Mouse (Mus musculus): Measurements from ENCODE around the gene Afap1l2. TPM values are rescaled to one million over a fixed set of nuclear protein-coding genes. Genes with fewer than 3 reads are reported as not detected.

Afap1l2 gene
- polyA plus RNA-seq, 1 experiment: 15.2 TPM

- no peak for TF ChIP-seq REST (IDR thresholded peaks at IDR 0.05; ENCODE audit: insufficient read depth, insufficient read length)
- no peak for TF ChIP-seq MYOG (IDR thresholded peaks at IDR 0.05; ENCODE audit: control insufficient read depth in 1 of 3, insufficient read depth in 1 of 3, insufficient read length in 2 of 3, low read depth in 2 of 3)
- TF ChIP-seq USF1 (IDR thresholded peaks at IDR 0.05; ENCODE audit: low read depth): no peak
- TF ChIP-seq TCF12 (IDR thresholded peaks at IDR 0.05; ENCODE audit: insufficient read depth, poor library complexity, severe bottlenecking): no peak
- no peak for TF ChIP-seq E2F4 (IDR thresholded peaks at IDR 0.05; ENCODE audit: insufficient read depth)
- TF ChIP-seq POLR2A (IDR thresholded peaks at IDR 0.05; ENCODE audit: insufficient read length, low read depth): no peak
- TF ChIP-seq TCF3 (IDR thresholded peaks at IDR 0.05; ENCODE audit: insufficient read length, low read depth): no peak
- TF ChIP-seq SRF (IDR thresholded peaks at IDR 0.05; ENCODE audit: control insufficient read depth, insufficient read length, low read depth): no peak
- no peak for TF ChIP-seq MAX (IDR thresholded peaks at IDR 0.05; ENCODE audit: low read depth)
- TF ChIP-seq MYOD1 (IDR thresholded peaks at IDR 0.05; ENCODE audit: control insufficient read depth in 1 of 3, insufficient read length in 2 of 3, low read depth in 2 of 3): no peak
- TF ChIP-seq CEBPB (IDR thresholded peaks at IDR 0.05; ENCODE audit: insufficient read depth, poor library complexity, severe bottlenecking): no peak
- no peak for TF ChIP-seq POLR2AphosphoS2 (IDR thresholded peaks at IDR 0.05; ENCODE audit: insufficient read length, low read depth)
- Histone ChIP-seq H3K79me2 (ENCODE audit: control insufficient read depth, insufficient read depth) (no peaks in the 10 kb centered on the region), H3K4me3 (no peak overlapping the region), H3K4me2 (ENCODE audit: low read depth) (no peak overlapping the region), H3ac (ENCODE audit: control insufficient read depth, insufficient read length) (no peak overlapping the region), H3K27me3 (ENCODE audit: control insufficient read depth, insufficient read depth, insufficient read length) (no peaks in the 10 kb centered on the region), H3K36me3 (ENCODE audit: control insufficient read depth, insufficient read depth) (no peaks in the 10 kb centered on the region)
These were observed 70.1 kb downstream of the Afap1l2 start for GRCm38 (mm10) chr19:56937911-56938310.

- no peak for TF ChIP-seq E2F4 (IDR thresholded peaks at IDR 0.05; ENCODE audit: insufficient read depth)
- no peak for TF ChIP-seq MYOG (IDR thresholded peaks at IDR 0.05; ENCODE audit: control insufficient read depth in 1 of 3, insufficient read depth in 1 of 3, insufficient read length in 2 of 3, low read depth in 2 of 3)
- TF ChIP-seq USF1 (IDR thresholded peaks at IDR 0.05; ENCODE audit: low read depth): no peak
- TF ChIP-seq POLR2AphosphoS2 (IDR thresholded peaks at IDR 0.05; ENCODE audit: insufficient read length, low read depth): no peak
- TF ChIP-seq REST (IDR thresholded peaks at IDR 0.05; ENCODE audit: insufficient read depth, insufficient read length): no peak
- TF ChIP-seq MAX (IDR thresholded peaks at IDR 0.05; ENCODE audit: low read depth): no peak
- no peak for TF ChIP-seq SRF (IDR thresholded peaks at IDR 0.05; ENCODE audit: control insufficient read depth, insufficient read length, low read depth)
- TF ChIP-seq CEBPB (IDR thresholded peaks at IDR 0.05; ENCODE audit: insufficient read depth, poor library complexity, severe bottlenecking): no peak
- TF ChIP-seq MYOD1 (IDR thresholded peaks at IDR 0.05; ENCODE audit: control insufficient read depth in 1 of 3, insufficient read length in 2 of 3, low read depth in 2 of 3): no peak
- no peak for TF ChIP-seq TCF3 (IDR thresholded peaks at IDR 0.05; ENCODE audit: insufficient read length, low read depth)
- TF ChIP-seq TCF12 (IDR thresholded peaks at IDR 0.05; ENCODE audit: insufficient read depth, poor library complexity, severe bottlenecking): no peak
- no peak for TF ChIP-seq POLR2A (IDR thresholded peaks at IDR 0.05; ENCODE audit: insufficient read length, low read depth)
- H3K36me3 ChIP-seq (ENCODE audit: control insufficient read depth, insufficient read depth): no peaks in the 10 kb centered on the region
- no peak overlapping the region for H3ac ChIP-seq (ENCODE audit: control insufficient read depth, insufficient read length)
- no peak overlapping the region for H3K4me2 ChIP-seq (ENCODE audit: low read depth)
- H3K79me2 ChIP-seq (ENCODE audit: control insufficient read depth, insufficient read depth): no peaks in the 10 kb centered on the region
- no peaks in the 10 kb centered on the region for H3K27me3 ChIP-seq (ENCODE audit: control insufficient read depth, insufficient read depth, insufficient read length)
- H3K4me3 ChIP-seq: no peak overlapping the region
These were observed 71.8 kb downstream of the Afap1l2 start for GRCm38 (mm10) chr19:56936253-56936652.

- no peaks in the 10 kb centered on the region for H3K27me3 ChIP-seq (ENCODE audit: control insufficient read depth, insufficient read depth, insufficient read length)
- H3K4me3 ChIP-seq: no peak overlapping the region
- peak overlapping the region; percentile 20 for H3K4me2 ChIP-seq (ENCODE audit: low read depth)
- no peak overlapping the region for H3ac ChIP-seq (ENCODE audit: control insufficient read depth, insufficient read length)
- no peak for TF ChIP-seq MAX (IDR thresholded peaks at IDR 0.05; ENCODE audit: low read depth)
- no peak for TF ChIP-seq REST (IDR thresholded peaks at IDR 0.05; ENCODE audit: insufficient read depth, insufficient read length)
- no peak for TF ChIP-seq USF1 (IDR thresholded peaks at IDR 0.05; ENCODE audit: low read depth)
- TF ChIP-seq SRF (IDR thresholded peaks at IDR 0.05; ENCODE audit: control insufficient read depth, insufficient read length, low read depth): no peak
- no peak for TF ChIP-seq MYOD1 (IDR thresholded peaks at IDR 0.05; ENCODE audit: control insufficient read depth in 1 of 3, insufficient read length in 2 of 3, low read depth in 2 of 3)
- TF ChIP-seq MYOG (IDR thresholded peaks at IDR 0.05; ENCODE audit: control insufficient read depth in 1 of 3, insufficient read depth in 1 of 3, insufficient read length in 2 of 3, low read depth in 2 of 3): no peak
- no peak for TF ChIP-seq TCF12 (IDR thresholded peaks at IDR 0.05; ENCODE audit: insufficient read depth, poor library complexity, severe bottlenecking)
- no peak for TF ChIP-seq POLR2AphosphoS2 (IDR thresholded peaks at IDR 0.05; ENCODE audit: insufficient read length, low read depth)
- TF ChIP-seq TCF3 (IDR thresholded peaks at IDR 0.05; ENCODE audit: insufficient read length, low read depth): no peak
- TF ChIP-seq CEBPB (IDR thresholded peaks at IDR 0.05; ENCODE audit: insufficient read depth, poor library complexity, severe bottlenecking): no peak
- TF ChIP-seq E2F4 (IDR thresholded peaks at IDR 0.05; ENCODE audit: insufficient read depth): no peak
- no peak for TF ChIP-seq POLR2A (IDR thresholded peaks at IDR 0.05; ENCODE audit: insufficient read length, low read depth)
- no peaks in the 10 kb centered on the region for H3K79me2 ChIP-seq (ENCODE audit: control insufficient read depth, insufficient read depth)
- H3K36me3 ChIP-seq (ENCODE audit: control insufficient read depth, insufficient read depth): no peaks in the 10 kb centered on the region
These were observed 72.3 kb downstream of the Afap1l2 start for GRCm38 (mm10) chr19:56935777-56936176.

DNA sequence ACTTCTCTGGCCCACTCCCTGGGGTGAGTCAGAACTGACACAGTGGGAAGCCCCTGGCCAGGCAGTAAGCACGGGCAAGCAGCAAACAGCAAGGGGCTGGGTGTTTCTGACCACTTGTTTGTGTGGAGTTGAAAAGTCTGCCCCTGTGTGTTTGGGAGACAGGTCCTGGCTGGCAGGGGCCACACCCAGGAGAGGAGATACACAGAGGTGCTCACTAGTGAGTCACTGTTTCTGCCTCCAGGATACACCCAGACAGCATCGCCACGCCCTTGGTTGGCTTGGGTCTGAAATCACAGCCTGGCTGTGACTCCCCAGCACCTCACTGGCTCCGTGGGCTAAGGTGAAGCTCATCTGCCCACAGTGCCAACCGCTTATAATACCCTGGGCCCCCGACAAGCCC is 72.9 kb downstream of the Afap1l2 start:
- Histone ChIP-seq H3K36me3 (ENCODE audit: control insufficient read depth, insufficient read depth) (no peaks in the 10 kb centered on the region), H3K4me2 (ENCODE audit: low read depth) (peak overlapping the region; percentile 20), H3K79me2 (ENCODE audit: control insufficient read depth, insufficient read depth) (no peaks in the 10 kb centered on the region), H3K27me3 (ENCODE audit: control insufficient read depth, insufficient read depth, insufficient read length) (no peaks in the 10 kb centered on the region), H3K4me3 (no peak overlapping the region), H3ac (ENCODE audit: control insufficient read depth, insufficient read length) (no peak overlapping the region)
- TF ChIP-seq TCF12 (IDR thresholded peaks at IDR 0.05; ENCODE audit: insufficient read depth, poor library complexity, severe bottlenecking): no peak
- TF ChIP-seq SRF (IDR thresholded peaks at IDR 0.05; ENCODE audit: control insufficient read depth, insufficient read length, low read depth): no peak
- no peak for TF ChIP-seq POLR2A (IDR thresholded peaks at IDR 0.05; ENCODE audit: insufficient read length, low read depth)
- TF ChIP-seq MYOD1 (IDR thresholded peaks at IDR 0.05; ENCODE audit: control insufficient read depth in 1 of 3, insufficient read length in 2 of 3, low read depth in 2 of 3): no peak
- no peak for TF ChIP-seq MAX (IDR thresholded peaks at IDR 0.05; ENCODE audit: low read depth)
- no peak for TF ChIP-seq CEBPB (IDR thresholded peaks at IDR 0.05; ENCODE audit: insufficient read depth, poor library complexity, severe bottlenecking)
